Mouse (Mus musculus): Measurements from ENCODE around the gene Znhit2. TPM values are rescaled to one million over a fixed set of nuclear protein-coding genes. Genes with fewer than 3 reads are reported as not detected.

Gene Znhit2
- polyA plus RNA-seq, 1 experiment from 2014 or later = 40.3 TPM

DNA sequence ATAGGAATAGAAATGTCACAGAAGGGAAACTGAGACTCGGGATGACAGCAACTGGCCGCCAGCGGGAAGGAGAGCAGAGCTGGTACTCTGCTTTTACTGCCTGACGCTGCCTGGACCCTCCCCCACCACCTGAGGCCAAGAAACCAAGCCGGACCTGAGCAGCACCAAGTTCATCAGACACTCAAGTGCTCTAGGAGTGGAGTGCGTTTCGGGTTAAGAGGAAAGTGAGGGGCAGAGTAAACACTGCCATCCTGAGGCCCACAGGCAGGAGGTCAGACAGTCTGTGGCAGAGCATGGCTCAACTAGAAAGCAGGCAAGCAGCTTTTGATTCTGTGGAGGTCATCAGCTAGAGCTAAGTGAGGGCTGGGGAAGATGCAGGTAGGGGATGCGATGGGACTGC, 37.9 kb upstream of the Znhit2 start:
- no peak overlapping the region for H3K27ac ChIP-seq (replicated peaks; ENCODE audit: low read depth, low read length)
- no peaks in the 10 kb centered on the region for H3K27me3 ChIP-seq (ENCODE audit: control insufficient read depth, insufficient read depth, low read length)
- no peaks in the 10 kb centered on the region for H3K4me1 ChIP-seq (ENCODE audit: control insufficient read depth, insufficient read depth, low read length)
- ATAC-seq (ENCODE audit: insufficient number of reproducible peaks, low FRiP score, low TSS enrichment, low read depth) = no peak
- no peak overlapping the region for H3K4me2 ChIP-seq (ENCODE audit: low read depth, severe bottlenecking)
- no peaks in the 10 kb centered on the region for H3K9me3 ChIP-seq (ENCODE audit: control insufficient read depth, low read length)
- H3K4me3 ChIP-seq (ENCODE audit: low read depth, low read length) = no peak overlapping the region
- DNase-seq (ENCODE audit: low spot score) = no peak
- WGBS = 57% methylated on average over 8 of the region's 8 CpGs
- no peaks in the 10 kb centered on the region for H3K36me3 ChIP-seq (ENCODE audit: control insufficient read depth, insufficient read depth, low read length)
- H3K9ac ChIP-seq (ENCODE audit: low read length) = no peak overlapping the region

DNA sequence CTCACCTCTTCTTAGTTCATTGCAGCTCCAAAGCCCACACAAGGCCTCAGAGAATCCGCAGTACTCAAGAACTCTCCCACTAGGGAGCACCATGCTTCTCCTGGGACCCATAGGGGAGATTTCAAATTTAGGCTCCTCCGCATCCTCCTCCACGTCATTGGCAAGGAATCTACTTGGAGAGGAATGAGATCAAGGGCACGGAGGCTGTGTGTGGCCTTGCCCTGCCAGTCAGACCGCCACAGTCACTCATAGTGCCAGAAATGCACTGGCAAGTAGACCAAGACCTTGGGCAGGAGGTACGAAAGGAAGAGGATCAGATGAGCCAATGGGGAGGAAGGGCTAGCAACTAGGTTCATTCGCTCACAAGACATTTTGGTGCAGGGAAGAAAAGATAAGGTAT, 37.1 kb upstream of the Znhit2 start:
- no peaks in the 10 kb centered on the region for H3K36me3 ChIP-seq (ENCODE audit: control insufficient read depth, insufficient read depth, low read length)
- no peaks in the 10 kb centered on the region for H3K4me1 ChIP-seq (ENCODE audit: control insufficient read depth, insufficient read depth, low read length)
- H3K27me3 ChIP-seq (ENCODE audit: control insufficient read depth, insufficient read depth, low read length) = no peaks in the 10 kb centered on the region
- WGBS = 89% methylated on average over 7 of the region's 7 CpGs
- H3K4me3 ChIP-seq (ENCODE audit: low read depth, low read length) = no peak overlapping the region
- no peaks in the 10 kb centered on the region for H3K9me3 ChIP-seq (ENCODE audit: control insufficient read depth, low read length)
- ATAC-seq (ENCODE audit: insufficient number of reproducible peaks, low FRiP score, low TSS enrichment, low read depth) = no peak
- H3K4me2 ChIP-seq (ENCODE audit: low read depth, severe bottlenecking) = no peak overlapping the region
- DNase-seq (ENCODE audit: low spot score) = no peak
- H3K9ac ChIP-seq (ENCODE audit: low read length) = no peak overlapping the region
- H3K27ac ChIP-seq (replicated peaks; ENCODE audit: low read depth, low read length) = no peak overlapping the region

DNA sequence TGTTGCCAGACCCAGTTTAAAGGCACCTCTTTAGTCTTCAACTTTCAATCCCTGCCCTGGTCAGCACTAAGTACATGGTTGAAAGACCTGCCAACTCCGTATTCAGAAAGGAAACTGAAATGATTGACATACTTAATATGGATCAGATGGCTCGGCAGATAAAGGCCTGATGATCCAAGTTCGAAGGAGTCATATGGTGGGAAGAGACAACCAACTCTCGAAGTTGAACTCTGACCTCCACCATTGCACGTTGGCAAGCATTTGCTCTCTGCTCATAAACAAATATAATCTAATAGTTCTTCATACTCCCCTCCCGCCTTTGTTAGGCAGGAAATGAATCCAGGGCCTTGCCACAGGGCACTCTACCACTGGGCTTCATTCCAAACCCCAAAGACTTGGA, 32.0 kb upstream of the Znhit2 start:
- ATAC-seq (ENCODE audit: insufficient number of reproducible peaks, low FRiP score, low TSS enrichment, low read depth) (no peak), DNase-seq (ENCODE audit: low spot score) (no peak)
- Histone ChIP-seq H3K9ac (ENCODE audit: low read length) (no peak overlapping the region), H3K4me1 (ENCODE audit: control insufficient read depth, insufficient read depth, low read length) (no peaks in the 10 kb centered on the region), H3K4me3 (ENCODE audit: low read depth, low read length) (no peak overlapping the region), H3K4me2 (ENCODE audit: low read depth, severe bottlenecking) (no peak overlapping the region), H3K27me3 (ENCODE audit: control insufficient read depth, insufficient read depth, low read length) (no peaks in the 10 kb centered on the region), H3K27ac (replicated peaks; ENCODE audit: low read depth, low read length) (no peak overlapping the region), H3K36me3 (ENCODE audit: control insufficient read depth, insufficient read depth, low read length) (no peaks in the 10 kb centered on the region), H3K9me3 (ENCODE audit: control insufficient read depth, low read length) (no peaks in the 10 kb centered on the region)
- WGBS = 89% methylated on average over 6 of the region's 6 CpGs

DNA sequence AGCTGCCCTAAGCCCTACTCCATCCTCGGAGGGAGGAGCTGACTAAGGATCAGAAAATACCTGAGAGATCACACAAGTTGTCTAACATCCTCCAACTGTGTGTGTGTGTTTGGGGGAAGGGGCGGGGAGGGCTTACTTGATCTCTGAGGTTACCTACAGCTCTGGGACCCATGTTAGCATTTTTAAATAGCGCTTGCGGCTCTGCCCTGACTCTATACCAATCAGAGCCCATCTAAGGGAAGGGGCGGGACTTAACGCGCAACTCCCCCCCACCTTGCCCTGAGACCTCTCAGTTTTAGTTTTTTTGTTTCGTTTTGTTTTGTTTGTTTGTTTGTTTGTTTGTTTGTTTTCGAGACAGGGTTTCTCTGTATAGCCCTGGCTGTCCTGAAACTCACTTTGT, 31.6 kb upstream of the Znhit2 start:
- Histone ChIP-seq H3K9ac (ENCODE audit: low read length) (no peak overlapping the region), H3K36me3 (ENCODE audit: control insufficient read depth, insufficient read depth, low read length) (no peaks in the 10 kb centered on the region), H3K4me1 (ENCODE audit: control insufficient read depth, insufficient read depth, low read length) (no peaks in the 10 kb centered on the region), H3K4me2 (ENCODE audit: low read depth, severe bottlenecking) (no peak overlapping the region), H3K9me3 (ENCODE audit: control insufficient read depth, low read length) (no peaks in the 10 kb centered on the region), H3K27ac (replicated peaks; ENCODE audit: low read depth, low read length) (no peak overlapping the region), H3K4me3 (ENCODE audit: low read depth, low read length) (no peak overlapping the region), H3K27me3 (ENCODE audit: control insufficient read depth, insufficient read depth, low read length) (no peaks in the 10 kb centered on the region)
- 80% methylated on average over 9 of the region's 9 CpGs for WGBS
- ATAC-seq (ENCODE audit: insufficient number of reproducible peaks, low FRiP score, low TSS enrichment, low read depth) (no peak), DNase-seq (ENCODE audit: low spot score) (no peak)

DNA sequence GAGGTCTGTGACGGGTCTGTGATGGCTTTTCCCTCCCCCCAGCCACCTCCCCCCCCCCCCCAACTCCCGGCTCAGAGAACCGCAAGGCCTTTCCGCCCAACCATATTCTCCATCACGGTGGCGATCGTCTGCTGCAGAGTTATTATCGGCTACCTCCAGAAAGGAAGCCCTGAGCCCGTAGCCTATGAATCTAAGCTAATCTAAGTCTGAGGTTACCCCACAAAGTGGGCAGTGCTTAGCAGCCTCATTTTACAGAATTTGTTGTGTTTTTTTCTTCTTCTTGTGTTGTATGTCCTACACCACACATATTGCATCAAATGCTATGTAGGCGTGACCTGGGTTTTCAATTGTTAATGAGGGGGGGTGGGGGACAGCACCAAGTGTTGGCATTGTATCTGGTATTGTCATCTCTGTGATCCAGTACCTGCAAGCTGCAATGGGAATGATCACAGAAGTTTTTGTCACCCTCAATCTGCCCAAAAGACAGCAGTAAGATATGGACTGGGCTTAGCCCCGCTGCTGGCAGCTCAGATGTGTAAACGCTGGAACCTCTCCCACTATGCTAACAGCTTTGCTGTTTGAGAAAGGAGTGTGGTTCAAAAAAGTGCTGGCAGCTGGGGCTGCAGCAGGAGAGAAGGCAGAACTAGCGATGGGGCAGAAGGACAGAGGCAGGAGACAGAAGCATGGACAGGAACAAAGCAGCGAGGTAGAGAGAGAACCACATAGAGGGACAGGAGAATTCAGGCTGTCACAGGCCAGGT, 30.3 kb upstream of the Znhit2 start:
- no peak overlapping the region for H3K27ac ChIP-seq (replicated peaks; ENCODE audit: low read depth, low read length)
- no peaks in the 10 kb centered on the region for H3K27me3 ChIP-seq (ENCODE audit: control insufficient read depth, insufficient read depth, low read length)
- no peak overlapping the region for H3K9ac ChIP-seq (ENCODE audit: low read length)
- no peaks in the 10 kb centered on the region for H3K4me1 ChIP-seq (ENCODE audit: control insufficient read depth, insufficient read depth, low read length)
- 77% methylated on average over 14 of the region's 14 CpGs for WGBS
- H3K9me3 ChIP-seq (ENCODE audit: control insufficient read depth, low read length) = no peaks in the 10 kb centered on the region
- DNase-seq (ENCODE audit: low spot score) = no peak
- H3K36me3 ChIP-seq (ENCODE audit: control insufficient read depth, insufficient read depth, low read length) = no peaks in the 10 kb centered on the region
- H3K4me3 ChIP-seq (ENCODE audit: low read depth, low read length) = no peak overlapping the region
- no peak overlapping the region for H3K4me2 ChIP-seq (ENCODE audit: low read depth, severe bottlenecking)
- ATAC-seq (ENCODE audit: insufficient number of reproducible peaks, low FRiP score, low TSS enrichment, low read depth) = no peak

DNA sequence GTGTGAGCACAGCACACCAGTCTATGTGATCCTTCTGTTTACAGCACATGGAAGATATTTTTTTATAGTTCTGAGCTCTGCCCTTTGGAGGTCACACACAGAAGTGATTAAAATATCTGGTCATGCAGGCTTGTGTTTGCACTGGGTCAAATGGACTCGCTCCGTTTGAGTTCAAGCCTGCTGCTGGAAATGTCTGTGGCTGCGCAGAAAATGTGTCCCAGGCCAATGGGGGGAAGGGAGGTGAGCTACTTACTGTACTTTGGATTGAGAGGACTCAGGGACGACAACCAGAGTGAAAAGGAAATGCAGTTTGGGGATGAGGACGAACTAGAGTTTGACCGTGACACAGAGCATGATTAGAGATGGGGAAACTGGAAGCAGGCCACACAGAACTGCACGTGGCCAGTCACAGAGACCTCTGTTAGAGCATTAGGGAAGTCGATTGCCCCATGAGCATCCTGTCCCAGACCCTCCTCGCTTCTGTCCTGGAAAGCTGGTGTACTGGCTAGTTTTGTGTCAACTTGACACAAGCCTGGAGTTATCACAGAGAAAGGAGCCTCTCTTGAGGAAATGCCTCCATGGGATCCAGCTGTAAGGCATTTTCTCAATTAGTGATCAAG, 24.9 kb upstream of the Znhit2 start:
- H3K36me3 ChIP-seq (ENCODE audit: control insufficient read depth, insufficient read depth, low read length) = no peaks in the 10 kb centered on the region
- H3K9me3 ChIP-seq (ENCODE audit: control insufficient read depth, low read length) = no peaks in the 10 kb centered on the region
- no peak overlapping the region for H3K4me3 ChIP-seq (ENCODE audit: low read depth, low read length)
- ATAC-seq (ENCODE audit: insufficient number of reproducible peaks, low FRiP score, low TSS enrichment, low read depth) (no peak), DNase-seq (ENCODE audit: low spot score) (no peak)
- no peak overlapping the region for H3K9ac ChIP-seq (ENCODE audit: low read length)
- no peaks in the 10 kb centered on the region for H3K27me3 ChIP-seq (ENCODE audit: control insufficient read depth, insufficient read depth, low read length)
- H3K27ac ChIP-seq (replicated peaks; ENCODE audit: low read depth, low read length) = no peak overlapping the region
- no peaks in the 10 kb centered on the region for H3K4me1 ChIP-seq (ENCODE audit: control insufficient read depth, insufficient read depth, low read length)
- no peak overlapping the region for H3K4me2 ChIP-seq (ENCODE audit: low read depth, severe bottlenecking)
- WGBS = 77% methylated on average over 9 of the region's 9 CpGs

DNA sequence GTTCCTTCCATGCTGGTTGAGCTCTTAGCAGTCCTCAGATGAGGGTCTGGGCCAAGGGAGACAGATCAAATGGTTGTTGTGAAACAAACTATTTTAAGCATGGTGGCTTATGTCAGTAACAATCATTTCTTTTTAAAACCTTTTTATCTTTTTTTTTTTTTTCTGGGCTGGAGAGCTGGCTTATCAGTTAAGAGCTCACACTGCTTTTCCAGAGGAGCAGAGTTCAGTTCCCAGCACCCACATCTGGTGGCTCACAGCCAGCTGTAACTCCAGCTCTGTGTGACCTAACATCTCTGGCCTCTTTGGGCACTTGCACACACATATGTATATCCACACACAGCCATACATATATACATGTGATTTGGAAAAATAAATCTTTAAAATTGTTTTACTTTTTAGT, 23.3 kb upstream of the Znhit2 start:
- Histone ChIP-seq H3K36me3 (ENCODE audit: control insufficient read depth, insufficient read depth, low read length) (no peaks in the 10 kb centered on the region), H3K9me3 (ENCODE audit: control insufficient read depth, low read length) (no peaks in the 10 kb centered on the region), H3K27me3 (ENCODE audit: control insufficient read depth, insufficient read depth, low read length) (no peaks in the 10 kb centered on the region), H3K27ac (replicated peaks; ENCODE audit: low read depth, low read length) (no peak overlapping the region), H3K4me3 (ENCODE audit: low read depth, low read length) (no peak overlapping the region), H3K9ac (ENCODE audit: low read length) (no peak overlapping the region), H3K4me2 (ENCODE audit: low read depth, severe bottlenecking) (no peak overlapping the region), H3K4me1 (ENCODE audit: control insufficient read depth, insufficient read depth, low read length) (no peaks in the 10 kb centered on the region)
- ATAC-seq (ENCODE audit: insufficient number of reproducible peaks, low FRiP score, low TSS enrichment, low read depth) (no peak), DNase-seq (ENCODE audit: low spot score) (no peak)

DNA sequence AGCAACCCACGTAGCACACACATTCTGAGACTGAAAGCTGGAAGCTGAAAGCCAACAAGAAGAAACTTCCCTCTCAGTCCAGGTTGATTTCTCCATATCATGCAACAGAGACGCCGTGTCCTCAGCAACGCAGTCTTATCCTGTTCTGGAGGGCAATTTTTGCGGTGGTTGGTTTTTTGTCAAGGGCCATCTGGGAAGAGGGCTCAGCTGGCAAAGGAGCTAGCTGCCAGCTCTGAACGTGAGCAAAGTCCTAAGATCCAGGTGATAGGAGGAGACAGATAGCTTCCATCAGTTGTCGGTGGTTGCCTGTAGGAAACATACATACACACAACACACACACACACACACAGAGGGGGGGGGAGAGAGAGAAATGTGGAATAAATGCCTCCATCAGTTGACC, 22.7 kb upstream of the Znhit2 start:
- H3K9me3 ChIP-seq (ENCODE audit: control insufficient read depth, low read length) = no peaks in the 10 kb centered on the region
- H3K4me1 ChIP-seq (ENCODE audit: control insufficient read depth, insufficient read depth, low read length) = no peaks in the 10 kb centered on the region
- no peaks in the 10 kb centered on the region for H3K36me3 ChIP-seq (ENCODE audit: control insufficient read depth, insufficient read depth, low read length)
- ATAC-seq (ENCODE audit: insufficient number of reproducible peaks, low FRiP score, low TSS enrichment, low read depth) = no peak
- no peak overlapping the region for H3K9ac ChIP-seq (ENCODE audit: low read length)
- H3K4me2 ChIP-seq (ENCODE audit: low read depth, severe bottlenecking) = no peak overlapping the region
- no peaks in the 10 kb centered on the region for H3K27me3 ChIP-seq (ENCODE audit: control insufficient read depth, insufficient read depth, low read length)
- no peak overlapping the region for H3K4me3 ChIP-seq (ENCODE audit: low read depth, low read length)
- WGBS = 83% methylated on average over 7 of the region's 7 CpGs
- DNase-seq (ENCODE audit: low spot score) = no peak
- no peak overlapping the region for H3K27ac ChIP-seq (replicated peaks; ENCODE audit: low read depth, low read length)

DNA sequence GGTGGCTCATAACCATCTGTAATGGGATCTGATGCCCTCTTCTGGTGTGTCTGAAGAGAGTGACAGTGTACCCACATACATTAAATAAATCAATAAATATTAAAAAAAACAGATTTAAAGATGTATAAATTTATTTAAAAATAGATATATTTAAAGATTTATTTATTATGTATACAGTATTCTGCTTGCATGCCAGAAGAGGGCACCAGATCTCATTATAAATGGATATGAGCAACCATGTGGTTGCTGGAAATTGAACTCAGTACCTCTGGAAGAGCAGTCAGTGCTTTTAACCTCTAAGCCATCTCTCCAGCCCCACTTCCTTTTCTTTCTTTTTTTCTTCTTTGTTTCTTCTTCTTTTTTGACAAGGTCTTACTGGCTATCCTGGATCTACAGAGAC, 21.0 kb upstream of the Znhit2 start:
- DNase-seq (ENCODE audit: low spot score) = no peak
- Histone ChIP-seq H3K27ac (replicated peaks; ENCODE audit: low read depth, low read length) (no peak overlapping the region), H3K4me3 (ENCODE audit: low read depth, low read length) (no peak overlapping the region), H3K9ac (ENCODE audit: low read length) (no peak overlapping the region), H3K27me3 (ENCODE audit: control insufficient read depth, insufficient read depth, low read length) (no peaks in the 10 kb centered on the region), H3K36me3 (ENCODE audit: control insufficient read depth, insufficient read depth, low read length) (no peaks in the 10 kb centered on the region), H3K4me1 (ENCODE audit: control insufficient read depth, insufficient read depth, low read length) (no peaks in the 10 kb centered on the region), H3K9me3 (ENCODE audit: control insufficient read depth, low read length) (no peaks in the 10 kb centered on the region), H3K4me2 (ENCODE audit: low read depth, severe bottlenecking) (no peak overlapping the region)
- ATAC-seq (ENCODE audit: insufficient number of reproducible peaks, low FRiP score, low TSS enrichment, low read depth) = no peak
